Mouse (Mus musculus): ENCODE results near the gene Nkx2-5.

The Nkx2-5 gene

DNA sequence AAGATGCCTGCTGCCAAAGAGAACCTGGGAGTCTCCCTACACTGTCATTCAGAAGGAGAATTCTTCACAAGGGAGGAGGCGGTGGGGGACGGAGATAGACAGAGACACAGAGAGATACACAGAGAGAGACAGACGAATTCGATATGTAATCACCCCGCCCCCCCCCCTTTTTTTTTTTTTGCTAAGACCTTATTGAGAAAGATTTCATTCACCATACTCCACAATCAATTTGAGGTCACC lies at the start of gene Nkx2-5:
Nkx2-5 (minus strand) TSS at position 101 of the 240 bp plus-strand sequence.
- DNase-seq (ENCODE audit: low spot score in 2 of 2) = no peak

DNA sequence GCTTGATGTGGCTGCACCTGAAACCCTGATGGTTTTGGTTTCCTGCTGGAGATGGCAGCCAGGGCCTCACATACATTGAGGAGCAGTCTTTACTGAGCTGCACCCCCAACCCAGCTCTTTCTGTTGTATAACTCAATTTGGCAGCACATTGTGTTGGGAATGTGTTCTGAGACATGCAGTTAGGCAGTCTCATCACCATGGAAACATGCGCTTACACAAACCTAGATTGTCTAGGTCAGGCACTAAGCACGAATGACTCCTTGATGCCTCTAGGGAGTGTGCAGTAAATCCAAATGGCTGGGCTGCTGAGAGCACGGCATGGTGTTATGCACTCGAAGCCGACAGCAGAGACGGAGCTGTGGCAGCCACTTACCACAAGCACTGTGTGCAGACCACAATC lies 49.5 kb upstream of the Nkx2-5 start:
- DNase-seq (ENCODE audit: low spot score in 2 of 2) = peak; percentile 34 to 38

DNA sequence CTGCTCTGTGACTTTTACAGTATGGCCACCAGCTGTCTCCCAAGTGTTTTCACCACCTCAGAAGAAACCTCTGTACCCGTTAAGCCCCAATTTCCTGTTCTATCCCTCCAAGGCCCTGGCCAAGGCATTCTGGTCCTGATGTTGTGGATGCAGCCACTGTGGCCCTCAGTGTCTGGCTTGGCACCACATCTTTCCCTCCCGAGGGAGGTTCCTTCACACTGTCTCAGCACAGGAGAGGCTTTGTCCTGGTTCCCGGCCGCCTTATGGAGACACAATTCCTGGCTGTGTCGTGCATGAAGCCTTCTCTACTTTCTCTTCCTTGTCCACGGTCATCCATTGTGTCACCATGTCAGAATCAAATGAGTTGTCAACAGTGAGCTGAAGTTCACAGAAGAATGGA lies 48.7 kb upstream of the Nkx2-5 start:
- no peak for DNase-seq (ENCODE audit: low spot score in 2 of 2)

DNA sequence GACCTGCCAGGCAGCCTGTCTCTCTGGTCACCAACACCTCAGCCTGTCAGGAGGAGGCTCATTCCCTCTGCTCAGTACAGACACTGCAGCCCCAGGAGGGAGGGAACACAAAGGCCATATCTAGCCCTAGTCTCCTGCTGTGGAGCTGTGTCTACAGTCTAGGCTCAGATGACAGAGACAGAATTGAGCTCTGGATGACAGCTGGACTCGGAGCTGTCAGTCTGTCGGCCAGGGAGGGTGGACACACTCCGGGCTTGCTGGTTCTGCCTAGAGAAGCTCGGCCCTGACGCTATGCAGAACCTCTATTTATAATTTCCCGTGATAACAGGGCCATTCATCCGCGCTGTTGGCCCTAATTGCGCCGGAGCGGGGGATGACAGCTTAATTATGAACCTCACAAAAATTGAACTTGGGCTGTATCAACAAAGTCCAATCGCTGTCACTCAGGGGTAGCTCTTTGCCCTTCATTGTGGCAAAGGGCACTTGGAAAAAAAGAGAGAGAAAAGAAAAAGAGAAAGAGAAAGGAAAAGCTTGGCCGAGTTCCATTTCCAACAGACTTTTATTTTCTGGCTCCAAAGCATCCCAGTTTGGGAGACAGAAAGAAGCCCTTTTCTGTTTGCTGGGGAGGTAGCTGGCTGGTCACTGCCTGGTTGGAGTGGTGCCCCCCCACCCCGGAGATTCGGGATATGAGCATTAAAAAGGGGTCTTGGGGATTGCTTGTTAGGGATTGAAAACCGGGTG lies 48.0 kb upstream of the Nkx2-5 start:
- no peak for DNase-seq (ENCODE audit: low spot score in 2 of 2)

- no peak for DNase-seq (ENCODE audit: low spot score in 2 of 2)
Measured at GRCm38 (mm10) chr17:26887926-26888325, 43.1 kb upstream of the Nkx2-5 start.

DNA sequence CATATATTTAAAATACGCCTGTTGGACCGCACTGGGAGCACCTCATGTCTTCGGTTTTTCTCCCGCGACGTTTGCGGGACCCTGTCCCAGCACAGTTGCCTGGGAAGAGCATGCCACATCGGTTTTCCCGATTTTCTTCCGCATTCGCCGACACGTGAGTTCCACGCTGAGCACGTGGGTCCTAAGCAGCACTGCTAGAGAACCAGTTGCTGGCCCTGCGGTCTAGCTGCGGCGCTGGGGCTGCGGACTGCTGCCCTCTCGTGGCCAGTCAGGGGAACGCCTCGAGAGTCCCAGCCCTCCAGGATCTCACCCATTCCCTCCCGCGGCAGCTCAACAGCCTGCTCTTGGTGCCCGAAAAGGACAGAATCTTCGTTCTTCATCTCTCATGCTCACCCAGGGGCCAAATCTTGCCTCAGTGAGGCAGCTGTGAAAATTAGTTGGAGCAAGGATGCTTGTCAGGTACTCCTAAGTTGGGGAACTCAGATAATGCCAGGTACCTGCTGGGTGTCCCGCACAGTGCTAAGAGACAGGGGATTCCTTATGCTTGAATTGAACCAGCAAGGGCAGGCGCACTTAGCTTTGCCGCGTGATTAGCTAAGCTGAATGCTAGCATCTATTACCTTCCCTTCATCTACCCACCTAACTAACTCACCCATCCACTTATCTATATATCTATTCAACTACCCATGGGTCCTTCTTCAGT lies 41.4 kb upstream of the Nkx2-5 start:
- peak; percentile 73 to 74 for DNase-seq (ENCODE audit: low spot score in 2 of 2)

GRCm38 (mm10) chr17:26884995-26885926 lies 40.5 kb upstream of the Nkx2-5 start:
- DNase-seq (ENCODE audit: low spot score in 2 of 2) = peak; percentile 27 to 37

DNA sequence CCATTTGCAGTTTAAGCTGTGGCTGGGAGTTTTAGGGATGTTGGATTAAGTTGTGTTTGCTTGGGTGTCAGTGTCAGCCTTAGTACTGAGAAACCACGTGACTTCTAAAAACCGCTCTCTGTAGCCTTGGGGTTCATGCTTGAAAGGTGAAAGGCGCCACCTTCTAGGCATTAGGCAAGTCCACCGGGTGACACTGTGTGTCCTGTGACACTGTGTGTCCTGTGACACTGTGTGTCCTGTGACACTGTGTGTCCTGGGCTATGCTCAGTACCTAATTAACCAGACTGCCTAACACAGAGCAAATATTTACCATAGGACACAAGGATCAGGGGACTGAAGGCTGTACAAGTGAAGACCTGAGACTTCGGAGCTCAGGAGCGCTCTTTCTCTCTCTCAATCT lies 38.8 kb upstream of the Nkx2-5 start:
- no peak for DNase-seq (ENCODE audit: low spot score in 2 of 2)

GRCm38 (mm10) chr17:26882706-26883105 lies 37.9 kb upstream of the Nkx2-5 start:
- DNase-seq (ENCODE audit: low spot score in 2 of 2) = no peak

DNA sequence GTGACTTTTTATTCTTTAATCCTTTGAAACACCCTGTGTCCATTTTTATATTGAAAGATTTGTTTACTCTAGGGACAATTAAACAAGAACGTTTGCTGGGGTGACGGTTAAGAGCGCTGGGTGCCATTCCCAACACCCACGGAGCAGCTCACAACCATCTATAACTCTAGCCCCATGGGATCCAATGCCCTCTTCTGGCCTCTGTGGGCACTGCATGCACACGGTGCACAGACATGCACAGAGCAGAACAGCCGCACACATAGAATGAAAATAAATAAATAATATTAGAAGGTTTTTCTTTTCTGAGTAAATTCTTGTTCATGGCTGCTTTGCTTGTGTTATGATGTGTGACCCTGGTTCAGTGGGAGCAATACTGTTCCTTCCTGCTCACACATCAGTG lies 34.4 kb upstream of the Nkx2-5 start:
- DNase-seq (ENCODE audit: low spot score in 2 of 2) = no peak

DNA sequence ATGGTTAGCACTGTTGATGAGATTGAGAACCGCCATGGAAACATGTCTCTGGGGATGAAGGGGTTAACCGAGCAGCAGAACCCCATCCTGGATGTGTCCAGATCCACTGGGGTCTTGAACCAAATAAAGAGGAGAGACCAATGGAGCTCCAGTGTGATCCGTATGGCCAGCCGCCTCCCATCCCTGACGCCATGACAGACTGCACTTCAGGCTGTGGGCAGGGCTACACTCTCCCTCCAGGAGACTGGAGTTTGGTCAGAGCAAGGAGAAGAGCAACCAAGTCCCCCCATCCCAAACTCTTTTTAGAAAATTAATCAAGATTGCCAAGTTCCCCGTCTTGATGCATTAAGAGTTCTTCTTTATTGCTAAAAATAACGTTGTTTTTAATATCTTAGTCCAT lies 33.1 kb upstream of the Nkx2-5 start:
- no peak for DNase-seq (ENCODE audit: low spot score in 2 of 2)

- no peak for DNase-seq (ENCODE audit: low spot score in 2 of 2)
Measured at GRCm38 (mm10) chr17:26874542-26874941, 29.7 kb upstream of the Nkx2-5 start.

DNA sequence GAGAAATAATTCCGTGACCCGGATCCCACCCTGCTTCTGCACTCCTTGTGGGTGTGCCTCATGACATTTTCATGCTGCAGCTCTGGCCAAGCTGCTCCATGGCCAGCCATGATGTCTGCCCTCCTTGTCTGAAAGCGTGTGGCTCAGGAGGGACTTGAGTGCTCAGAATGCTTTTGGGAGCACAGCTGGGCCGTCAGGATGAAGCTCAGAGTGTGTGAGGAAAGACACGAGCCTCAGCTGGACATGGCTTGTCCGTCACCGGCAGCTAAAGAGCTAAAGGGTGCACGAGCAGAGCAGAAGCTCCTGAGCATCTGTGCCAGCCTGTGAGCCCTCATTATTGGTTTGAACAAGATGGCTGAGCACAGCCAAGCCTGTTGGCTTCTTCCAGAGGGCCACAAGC lies 28.7 kb upstream of the Nkx2-5 start:
- no peak for DNase-seq (ENCODE audit: low spot score in 2 of 2)

GRCm38 (mm10) chr17:26872870-26873269 lies 28.1 kb upstream of the Nkx2-5 start:
- no peak for DNase-seq (ENCODE audit: low spot score in 2 of 2)

GRCm38 (mm10) chr17:26868756-26869155 lies 23.9 kb upstream of the Nkx2-5 start:
- DNase-seq (ENCODE audit: low spot score in 2 of 2) = no peak

DNA sequence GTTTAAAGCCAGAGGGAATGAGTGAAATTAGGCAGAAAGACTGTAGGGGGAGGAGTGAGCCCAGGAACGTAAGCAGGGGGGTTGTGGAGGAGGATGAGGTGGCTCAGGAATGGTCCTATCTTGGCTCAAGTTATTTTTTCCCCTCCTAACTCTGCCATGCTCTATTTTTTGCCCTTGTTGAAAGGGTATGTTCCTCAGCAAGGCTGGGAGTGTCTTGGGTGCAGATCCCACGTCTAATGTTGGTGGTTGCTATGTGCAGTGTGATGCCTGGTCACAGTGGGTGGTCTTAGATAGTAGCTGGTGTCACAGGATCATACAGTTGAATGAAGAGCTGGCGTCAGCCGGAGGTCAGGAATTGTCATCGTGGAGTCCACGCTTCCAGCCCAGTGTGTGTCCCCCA lies 20.3 kb upstream of the Nkx2-5 start:
- no peak for DNase-seq (ENCODE audit: low spot score in 2 of 2)

DNA sequence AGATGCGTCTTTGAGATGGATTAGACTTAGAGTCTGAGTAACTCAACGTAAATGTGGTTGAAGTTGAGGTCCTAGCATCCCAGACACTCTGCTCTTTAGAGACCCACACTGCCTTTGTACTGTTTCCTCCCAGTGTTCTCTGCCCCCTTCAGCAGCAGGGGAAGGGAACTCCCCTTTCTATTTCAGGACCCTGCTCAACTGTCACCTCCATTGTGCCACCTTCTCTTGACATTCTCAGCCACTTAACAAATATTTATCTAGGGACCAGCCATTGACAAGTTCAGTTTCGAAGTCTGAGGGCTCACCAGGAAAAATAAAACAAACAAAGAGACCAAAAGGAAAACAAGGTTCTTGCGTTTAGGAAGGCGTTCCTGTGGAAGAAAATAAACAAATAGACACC lies 19.5 kb upstream of the Nkx2-5 start:
- no peak for DNase-seq (ENCODE audit: low spot score in 2 of 2)

DNA sequence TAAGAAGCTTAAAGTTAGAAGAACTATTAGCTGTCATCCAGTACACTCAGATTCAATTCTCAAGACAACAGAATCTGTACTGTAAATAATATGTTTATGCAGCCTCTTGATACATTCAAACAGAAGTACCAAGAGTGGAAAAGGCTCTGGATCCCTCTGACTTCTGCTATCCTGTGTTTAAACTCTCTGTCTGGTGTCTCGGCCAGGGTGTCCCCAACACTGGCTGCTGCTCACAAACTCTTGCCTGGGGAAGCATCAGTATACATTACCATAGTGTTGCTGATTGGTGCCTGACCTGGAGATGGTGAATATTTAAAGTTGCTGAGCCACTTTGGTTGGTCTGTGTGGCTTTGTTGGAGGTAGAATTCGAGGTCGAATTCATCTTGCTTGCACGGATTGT lies 17.0 kb upstream of the Nkx2-5 start:
- DNase-seq (ENCODE audit: low spot score in 2 of 2) = no peak

DNA sequence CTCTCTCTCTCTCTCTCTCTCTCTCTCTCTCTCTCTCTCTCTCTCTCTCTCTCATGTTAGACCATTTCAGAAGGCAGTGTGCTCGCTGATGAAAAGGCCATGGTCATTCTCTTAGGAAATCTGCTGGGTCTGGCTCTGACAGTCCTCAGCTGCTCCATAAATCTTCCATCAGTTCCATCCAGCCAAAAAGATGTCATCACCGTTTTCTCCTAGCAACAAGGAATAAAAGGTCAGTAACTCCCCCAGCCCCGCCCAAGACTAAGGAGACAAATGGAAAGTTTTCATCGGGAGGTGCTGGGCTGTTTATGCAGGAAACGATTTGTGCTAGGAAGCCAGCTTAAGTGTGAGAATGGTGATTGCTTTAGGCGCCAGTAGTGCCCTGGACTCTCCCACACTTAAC lies 16.6 kb upstream of the Nkx2-5 start:
- no peak for DNase-seq (ENCODE audit: low spot score in 2 of 2)

DNA sequence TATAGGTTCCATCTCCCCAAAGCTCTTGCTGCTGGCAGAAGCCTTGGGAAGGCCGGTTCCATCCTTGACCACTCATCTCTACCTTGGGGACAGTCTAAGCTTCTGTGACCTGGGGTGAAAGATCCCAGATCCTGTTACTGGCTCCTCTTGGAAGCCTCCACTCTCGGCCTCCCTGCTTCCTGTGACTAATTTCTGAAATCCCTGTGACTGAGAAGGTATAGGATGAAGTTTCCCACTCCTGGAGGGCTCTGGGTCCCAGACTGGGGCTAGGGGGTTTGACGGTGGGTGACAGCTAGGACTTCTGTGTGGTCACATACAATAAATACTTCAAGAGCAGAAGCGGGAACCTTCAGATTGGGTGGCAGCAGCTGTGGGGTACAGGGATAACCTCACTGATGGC lies 16.1 kb upstream of the Nkx2-5 start:
- no peak for DNase-seq (ENCODE audit: low spot score in 2 of 2)

- no peak for DNase-seq (ENCODE audit: low spot score in 2 of 2)
Measured at GRCm38 (mm10) chr17:26852262-26852661, 7.5 kb upstream of the Nkx2-5 start.

- DNase-seq (ENCODE audit: low spot score in 2 of 2) = no peak
Measured at GRCm38 (mm10) chr17:26851136-26851460, 6.3 kb upstream of the Nkx2-5 start.

Measured in right cerebral cortex, postnatal 36 days (tissue).